Mouse (Mus musculus) forebrain, embryonic 12.5 days (tissue): ENCODE measurements at regions not wholly inside any gene's neighbourhood (a gene's known extent, or its start where the extent isn't known, plus 50 kb on each side); places are given as distances from the start of the nearest gene placed in this dataset.
"Not testable (repeated sequence)": the region's sequence is repeated elsewhere in the genome, so short reads cannot be mapped to it uniquely, and the experiment has no call there.

ENCODE experiments used
- ATAC-seq: fragments of 200-750 bp; cut with Nextera tagmentation; 2 replicates; pipeline ENCODE4 v1.8.0; 2017; ENCODE audit warnings: moderate TSS enrichment; ENCODE audit not compliant: low FRiP score
- H3K27ac ChIP-seq: fragments of 300-500 bp; sonication (generic); 2 replicates; pipeline ENCODE4 v1.5.1; 2016; ENCODE audit warnings: mild to moderate bottlenecking
- H3K27me3 ChIP-seq: fragments of 300-500 bp; sonication (generic); 2 replicates; pipeline ENCODE4 v1.6.1; 2016; ENCODE audit warnings: mild to moderate bottlenecking
- H3K36me3 ChIP-seq: fragments of 300-500 bp; sonication (generic); replicated peaks from 2 replicates; pipeline ENCODE4 v1.6.1; 2016; ENCODE audit warnings: mild to moderate bottlenecking
- H3K4me1 ChIP-seq: fragments of 300-500 bp; sonication (generic); 2 replicates; pipeline ENCODE4 v1.6.1; 2016
- H3K4me2 ChIP-seq: fragments of 300-500 bp; sonication (generic); 2 replicates; pipeline ENCODE4 v1.6.1; 2016; ENCODE audit warnings: mild to moderate bottlenecking, moderate library complexity
- H3K4me3 ChIP-seq: fragments of 300-500 bp; sonication (generic); replicated peaks from 2 replicates; pipeline ENCODE4 v1.5.1; 2016; ENCODE audit warnings: mild to moderate bottlenecking
- H3K9ac ChIP-seq: fragments of 300-500 bp; sonication (generic); 2 replicates; pipeline ENCODE4 v1.6.1; 2016; ENCODE audit warnings: mild to moderate bottlenecking
- H3K9me3 ChIP-seq: fragments of 300-500 bp; sonication (generic); 2 replicates; pipeline ENCODE4 v1.6.1; 2016
- WGBS: fragments of 180-500 bp; shearing (Covaris S2); methylation state at CpG from one replicate; pipeline ENCODE4 v1.1.7; 2016; 5-methylcytosine and 5-hydroxymethylcytosine counted together

DNA sequence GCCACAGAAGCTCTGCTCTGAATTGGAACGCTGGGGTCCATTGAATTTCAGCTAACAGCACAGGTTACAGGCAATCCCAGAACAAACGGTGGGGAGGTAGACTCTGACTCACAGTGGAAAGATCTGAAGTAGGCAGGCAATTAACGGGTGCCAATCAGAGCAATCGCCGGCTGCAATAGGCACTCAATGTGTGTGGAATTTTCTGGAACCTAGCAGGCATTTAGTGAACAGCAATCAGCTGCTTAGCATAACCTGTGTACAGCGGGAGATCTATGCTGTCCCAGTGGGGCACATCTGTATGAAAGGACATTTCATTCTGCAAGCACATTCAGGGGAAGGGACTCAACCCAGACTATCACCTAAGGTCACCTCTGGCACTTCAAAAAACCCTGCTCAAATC is 213.4 kb downstream of the 1810013L24Rik start:
- Histone ChIP-seq H3K27me3 (no peaks in the 10 kb centered on the region), H3K36me3 (no peaks in the 10 kb centered on the region), H3K27ac (no peak overlapping the region), H3K9ac (no peak overlapping the region), H3K4me1 (no peaks in the 10 kb centered on the region), H3K9me3 (no peaks in the 10 kb centered on the region), H3K4me2 (no peak overlapping the region), H3K4me3 (no peak overlapping the region)
- no peak for ATAC-seq
- 75% methylated on average over 6 of the region's 6 CpGs for WGBS

DNA sequence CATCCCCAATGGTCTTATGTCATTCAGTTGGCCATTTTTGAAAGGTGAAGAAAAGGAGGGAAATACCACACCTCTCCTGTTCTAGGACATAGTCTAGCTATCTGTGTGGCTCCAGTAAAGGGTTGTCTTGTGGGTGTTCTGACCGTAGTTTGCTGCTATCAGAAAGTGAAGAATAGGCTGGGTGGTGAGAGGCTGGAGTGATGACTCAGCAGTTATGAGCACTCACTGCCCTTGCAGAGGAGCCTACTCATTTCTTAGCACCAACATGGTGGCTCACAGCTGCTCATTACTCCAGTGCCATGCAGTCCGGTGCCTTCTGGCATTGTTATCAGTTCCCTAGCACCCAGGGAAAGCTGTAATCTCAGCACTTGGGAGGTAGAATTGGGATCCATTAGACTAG is 217.0 kb downstream of the 1810013L24Rik start:
- WGBS, result 81% methylated on average over 2 of the region's 2 CpGs
- H3K9me3 ChIP-seq, result no peaks in the 10 kb centered on the region
- H3K9ac ChIP-seq, result no peak overlapping the region
- no peak overlapping the region for H3K4me2 ChIP-seq
- H3K4me1 ChIP-seq, result no peaks in the 10 kb centered on the region
- no peak for ATAC-seq
- no peaks in the 10 kb centered on the region for H3K27me3 ChIP-seq
- H3K27ac ChIP-seq, result no peak overlapping the region
- no peaks in the 10 kb centered on the region for H3K36me3 ChIP-seq
- H3K4me3 ChIP-seq, result no peak overlapping the region

DNA sequence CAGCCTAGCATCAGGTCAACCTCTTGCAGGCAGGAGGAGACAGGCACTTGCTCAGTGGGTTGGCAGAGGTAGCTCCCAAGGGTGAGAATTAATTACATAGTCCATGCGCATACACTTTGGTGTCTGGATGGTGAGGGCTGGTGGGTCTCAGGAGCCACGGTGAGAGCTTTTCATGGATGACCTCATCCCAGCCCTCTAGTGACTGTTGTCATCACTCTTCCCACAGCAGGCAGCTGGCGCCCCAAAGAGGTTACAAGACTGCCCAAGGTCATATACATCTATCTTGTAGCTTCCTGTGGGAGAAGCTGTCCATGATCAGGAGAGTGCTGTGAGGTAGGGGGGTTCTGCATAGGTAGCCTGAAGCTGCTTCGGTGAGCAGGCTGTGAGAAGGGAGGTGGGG is 224.5 kb downstream of the 1810013L24Rik start:
- no peak overlapping the region for H3K9ac ChIP-seq
- H3K9me3 ChIP-seq, result no peaks in the 10 kb centered on the region
- no peak overlapping the region for H3K4me3 ChIP-seq
- ATAC-seq, result no peak
- no peak overlapping the region for H3K27ac ChIP-seq
- no peaks in the 10 kb centered on the region for H3K4me1 ChIP-seq
- 85% methylated on average over 4 of the region's 4 CpGs for WGBS
- no peaks in the 10 kb centered on the region for H3K36me3 ChIP-seq
- H3K27me3 ChIP-seq, result no peaks in the 10 kb centered on the region
- H3K4me2 ChIP-seq, result no peak overlapping the region

DNA sequence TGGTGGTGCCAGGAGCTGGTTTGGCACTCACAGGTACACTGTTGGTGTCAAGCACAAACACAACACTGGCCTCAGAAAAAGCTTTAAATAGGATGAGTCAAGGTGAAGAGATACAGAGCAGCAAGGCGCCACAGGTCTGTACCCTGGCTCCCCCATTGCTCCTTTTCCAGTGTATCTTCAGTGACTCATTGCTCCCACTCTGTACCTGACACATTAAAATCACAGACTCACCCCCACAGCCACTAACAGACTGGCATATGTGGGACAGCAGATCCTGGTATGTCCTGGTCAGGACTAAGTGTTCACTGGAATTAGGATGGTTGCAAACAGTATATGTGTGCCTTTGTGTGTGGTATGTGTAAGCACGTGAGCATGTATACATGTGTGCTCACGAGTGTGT is 226.5 kb downstream of the 1810013L24Rik start:
- Histone ChIP-seq H3K9ac (no peak overlapping the region), H3K4me1 (no peaks in the 10 kb centered on the region), H3K36me3 (no peaks in the 10 kb centered on the region), H3K27me3 (no peaks in the 10 kb centered on the region), H3K27ac (no peak overlapping the region), H3K4me2 (no peak overlapping the region), H3K9me3 (no peaks in the 10 kb centered on the region), H3K4me3 (no peak overlapping the region)
- no peak for ATAC-seq
- WGBS, result 86% methylated on average over 3 of the region's 3 CpGs

DNA sequence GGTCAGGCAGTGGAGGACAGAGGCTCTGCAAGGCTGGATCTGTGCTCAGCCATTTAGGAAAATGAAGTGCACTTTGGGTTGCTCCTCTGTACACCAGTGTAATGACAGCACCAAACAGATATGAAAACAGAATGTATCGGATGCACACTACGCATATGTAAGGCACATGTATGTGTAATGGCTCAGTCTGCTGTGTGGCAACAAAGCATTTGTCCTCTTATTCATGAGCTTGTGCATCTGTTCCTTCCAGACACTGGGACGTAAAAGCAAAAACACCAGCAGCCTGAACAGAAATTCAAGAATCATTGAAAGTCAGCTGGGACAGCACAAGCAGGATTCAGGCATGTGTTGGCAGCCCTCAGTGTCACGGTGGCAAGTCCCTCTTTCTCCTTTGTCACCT is 241.6 kb downstream of the 1810013L24Rik start:
- Histone ChIP-seq H3K4me2 (no peak overlapping the region), H3K4me3 (no peak overlapping the region), H3K9me3 (no peaks in the 10 kb centered on the region), H3K4me1 (no peaks in the 10 kb centered on the region), H3K36me3 (no peaks in the 10 kb centered on the region), H3K9ac (no peak overlapping the region), H3K27me3 (no peaks in the 10 kb centered on the region), H3K27ac (no peak overlapping the region)
- ATAC-seq, result no peak
- 92% methylated on average over 4 of the region's 4 CpGs for WGBS

DNA sequence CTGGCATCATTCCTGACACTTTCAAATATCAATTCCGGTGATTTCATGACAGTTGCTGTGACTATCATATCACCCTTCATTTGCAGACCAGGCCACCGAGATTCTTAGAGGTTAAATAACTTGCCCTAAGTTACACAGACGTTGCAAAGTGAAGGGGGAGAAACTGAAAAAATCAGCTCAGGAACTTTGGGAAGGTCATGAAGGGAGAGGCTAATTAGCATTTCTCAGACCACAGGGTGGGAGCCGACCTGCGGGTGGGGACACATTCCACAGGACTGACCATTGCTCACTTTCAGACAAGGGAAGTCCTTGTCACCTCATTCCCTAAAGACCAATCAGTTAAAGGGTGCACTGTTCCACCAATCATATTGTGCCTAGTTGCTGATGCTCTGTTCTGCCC is 242.1 kb downstream of the 1810013L24Rik start:
- ATAC-seq, H3K4me1 ChIP-seq, H3K9ac ChIP-seq, H3K36me3 ChIP-seq, H3K4me2 ChIP-seq, H3K9me3 ChIP-seq, H3K27me3 ChIP-seq, H3K4me3 ChIP-seq, H3K27ac ChIP-seq: not testable (repeated sequence)
- WGBS, result 85% methylated on average over 5 of the region's 5 CpGs

DNA sequence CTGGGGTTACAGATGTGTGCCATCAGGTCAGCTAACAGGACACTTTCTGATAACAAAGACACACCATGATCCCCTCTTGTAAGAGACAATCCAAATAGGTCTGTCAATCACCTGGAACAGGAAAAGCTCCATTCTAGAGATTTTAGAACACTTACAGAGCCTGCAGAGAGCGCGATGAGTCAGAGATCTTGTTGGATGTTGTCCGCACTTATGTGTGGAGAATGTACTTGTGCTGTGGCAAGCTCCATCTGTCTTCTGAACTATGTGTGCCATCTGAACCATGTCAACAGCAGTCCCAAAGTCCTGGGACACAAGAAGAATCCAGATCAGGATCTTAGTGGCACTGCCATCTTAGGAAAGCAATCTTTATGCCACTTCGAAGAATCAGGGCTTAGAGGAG is 244.4 kb downstream of the 1810013L24Rik start:
- no peak overlapping the region for H3K4me3 ChIP-seq
- H3K4me1 ChIP-seq, result peaks cover 11% of the 10 kb centered on the region
- no peaks in the 10 kb centered on the region for H3K36me3 ChIP-seq
- ATAC-seq, result no peak
- H3K9ac ChIP-seq, result no peak overlapping the region
- H3K27me3 ChIP-seq, result no peaks in the 10 kb centered on the region
- no peak overlapping the region for H3K27ac ChIP-seq
- no peak overlapping the region for H3K4me2 ChIP-seq
- 96% methylated on average over 4 of the region's 4 CpGs for WGBS
- H3K9me3 ChIP-seq, result no peaks in the 10 kb centered on the region

DNA sequence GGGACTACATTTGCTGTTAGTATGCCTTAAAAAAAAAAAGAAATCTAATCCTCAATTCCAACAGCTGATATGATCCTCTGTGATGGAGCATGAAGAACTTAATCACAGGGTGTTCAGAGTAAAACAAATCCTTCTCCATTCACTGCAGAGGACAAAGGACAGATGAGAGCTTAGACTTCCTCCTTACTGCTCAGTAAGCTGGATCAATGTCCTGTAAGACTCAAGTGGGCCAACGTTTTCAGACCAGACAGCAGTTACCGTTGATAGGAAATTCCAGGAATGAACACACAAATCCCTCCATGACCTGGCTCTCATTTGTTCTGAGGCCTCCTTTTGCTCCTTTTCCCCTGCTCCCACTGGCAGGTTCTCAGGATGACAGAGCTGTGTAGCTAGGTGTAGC is 247.6 kb downstream of the 1810013L24Rik start:
- H3K4me3 ChIP-seq, result no peak overlapping the region
- WGBS, result 79% methylated on average over 2 of the region's 2 CpGs
- H3K9me3 ChIP-seq, result no peaks in the 10 kb centered on the region
- H3K27me3 ChIP-seq, result no peaks in the 10 kb centered on the region
- no peak overlapping the region for H3K27ac ChIP-seq
- H3K4me1 ChIP-seq, result peaks cover 11% of the 10 kb centered on the region
- H3K4me2 ChIP-seq, result no peak overlapping the region
- no peak for ATAC-seq
- H3K9ac ChIP-seq, result no peak overlapping the region
- H3K36me3 ChIP-seq, result no peaks in the 10 kb centered on the region

DNA sequence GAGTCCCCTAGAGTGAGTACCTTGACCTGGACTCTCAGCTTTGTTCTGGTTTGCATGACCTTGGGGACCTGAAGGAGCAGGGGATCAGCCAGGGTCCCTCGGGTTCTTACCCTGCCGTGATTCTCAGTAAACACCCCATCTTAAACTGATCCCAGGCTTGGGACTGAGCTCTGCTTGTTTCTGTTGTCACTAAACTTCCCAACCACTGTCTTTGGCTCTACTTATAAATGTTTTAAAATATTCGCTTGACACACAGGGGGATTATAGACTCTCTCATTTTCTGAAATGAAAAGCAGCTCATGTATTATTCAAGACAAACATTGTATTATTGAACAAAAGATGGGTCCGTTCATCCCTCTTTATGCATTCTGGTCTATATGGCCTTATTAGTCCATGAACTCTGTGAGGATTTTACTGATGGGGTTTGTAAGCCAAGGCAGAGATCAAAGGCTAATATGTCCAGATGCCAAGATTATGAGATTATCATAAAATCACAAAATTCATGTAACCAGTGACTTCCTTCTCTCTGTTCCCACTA is 248.6 kb downstream of the 1810013L24Rik start:
- no peaks in the 10 kb centered on the region for H3K9me3 ChIP-seq
- no peak overlapping the region for H3K27ac ChIP-seq
- no peaks in the 10 kb centered on the region for H3K27me3 ChIP-seq
- no peaks in the 10 kb centered on the region for H3K36me3 ChIP-seq
- H3K4me2 ChIP-seq, result no peak overlapping the region
- H3K4me1 ChIP-seq, result peaks cover 11% of the 10 kb centered on the region
- 25% methylated on average over 4 of the region's 4 CpGs for whole genome bisulfite sequencing
- H3K9ac ChIP-seq, result no peak overlapping the region
- no peak for ATAC-seq
- no peak overlapping the region for H3K4me3 ChIP-seq

DNA sequence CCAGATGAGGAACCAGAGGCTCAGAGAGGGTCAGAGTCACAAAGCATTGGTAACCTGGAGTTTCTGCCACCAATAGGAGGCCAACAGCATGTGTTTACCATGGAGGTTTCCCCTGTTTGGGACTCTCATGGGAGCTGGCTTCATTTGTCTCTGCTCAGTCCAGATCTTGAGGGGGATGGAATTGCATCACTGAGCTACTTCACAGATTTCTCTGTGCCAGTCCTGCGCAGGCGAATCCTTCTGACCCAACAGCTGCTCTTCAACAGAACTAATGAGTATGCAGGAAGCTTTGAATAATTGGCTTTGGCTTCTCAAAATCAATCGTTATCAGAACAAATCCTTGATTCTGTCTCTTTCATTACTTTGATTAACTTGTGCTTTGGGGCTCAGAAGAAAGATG is 253.1 kb downstream of the 1810013L24Rik start:
- Histone ChIP-seq H3K4me2 (no peak overlapping the region), H3K9ac (no peak overlapping the region), H3K4me1 (peaks cover 16% of the 10 kb centered on the region), H3K27ac (no peak overlapping the region), H3K27me3 (no peaks in the 10 kb centered on the region), H3K9me3 (no peaks in the 10 kb centered on the region), H3K36me3 (no peaks in the 10 kb centered on the region), H3K4me3 (no peak overlapping the region)
- no peak for ATAC-seq
- 72% methylated on average over 3 of the region's 3 CpGs for WGBS

DNA sequence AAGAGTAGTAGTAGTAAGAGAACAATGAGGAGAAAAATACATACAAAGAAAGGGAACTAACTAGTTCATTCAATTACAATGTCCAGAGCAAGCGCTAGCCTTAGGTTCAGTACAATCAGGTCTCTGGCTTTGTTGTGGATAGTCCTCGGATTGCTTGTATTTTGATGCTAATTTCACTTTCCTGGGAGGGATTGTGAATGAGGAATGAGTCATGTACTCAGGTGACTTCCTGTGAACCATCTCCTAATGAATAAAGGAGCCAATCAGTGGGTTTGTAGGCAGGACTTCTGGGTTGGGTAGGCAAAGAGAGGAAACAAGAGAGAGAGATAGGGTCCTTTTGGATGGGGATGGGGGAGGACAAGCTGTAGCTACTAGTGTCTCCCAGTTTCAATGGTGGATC is 253.8 kb downstream of the 1810013L24Rik start:
- Histone ChIP-seq H3K4me1 (peaks cover 10% of the 10 kb centered on the region), H3K9me3 (no peaks in the 10 kb centered on the region), H3K9ac (no peak overlapping the region), H3K4me3 (no peak overlapping the region), H3K4me2 (no peak overlapping the region), H3K27ac (no peak overlapping the region), H3K27me3 (no peaks in the 10 kb centered on the region), H3K36me3 (no peaks in the 10 kb centered on the region)
- ATAC-seq, result no peak
- 54% methylated on average over 2 of the region's 2 CpGs for WGBS

DNA sequence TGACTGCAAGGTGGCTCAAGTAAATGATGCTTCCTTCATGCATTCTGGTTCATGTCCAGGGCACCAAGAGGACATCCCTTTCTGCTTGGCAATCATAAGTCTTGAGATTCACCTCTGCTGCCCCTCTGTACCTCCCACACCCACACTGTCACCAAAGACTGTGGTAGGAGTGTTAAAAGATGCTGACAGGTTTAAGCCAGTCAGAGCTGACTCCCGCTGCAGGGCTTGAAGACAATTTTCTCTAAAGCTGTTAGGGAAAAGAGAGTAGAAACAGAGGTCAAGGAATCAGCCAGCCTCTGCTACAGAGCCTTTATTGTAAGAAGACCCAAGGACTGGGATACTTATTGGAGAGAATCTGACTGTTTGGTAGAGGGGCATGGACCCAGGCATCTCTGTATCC is 254.7 kb downstream of the 1810013L24Rik start:
- Histone ChIP-seq H3K4me3 (no peak overlapping the region), H3K9me3 (no peaks in the 10 kb centered on the region), H3K27ac (no peak overlapping the region), H3K4me1 (peaks cover 5% of the 10 kb centered on the region), H3K4me2 (no peak overlapping the region), H3K27me3 (no peaks in the 10 kb centered on the region), H3K36me3 (no peaks in the 10 kb centered on the region), H3K9ac (no peak overlapping the region)
- 77% methylated on average over 1 of the region's 1 CpGs for WGBS
- ATAC-seq, result no peak

DNA sequence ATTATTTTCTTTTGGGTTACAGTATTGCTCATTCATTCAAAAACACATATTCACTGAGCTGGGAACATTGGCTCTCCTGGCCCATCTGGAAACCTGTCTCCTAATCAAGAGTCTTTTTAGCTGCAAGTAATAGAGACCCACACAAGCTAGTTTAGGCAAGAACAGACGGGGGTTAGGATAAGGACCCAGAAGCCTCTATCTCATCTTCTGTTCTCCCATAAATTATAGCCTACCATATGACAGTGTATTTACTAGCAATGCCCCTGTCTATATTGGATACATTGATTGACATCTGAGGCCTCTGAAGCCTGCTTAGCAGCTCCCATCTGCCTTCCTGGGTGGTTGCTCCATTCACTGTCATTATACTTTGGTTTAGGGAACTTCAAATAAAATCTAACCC is 255.2 kb downstream of the 1810013L24Rik start:
- H3K36me3 ChIP-seq, result no peaks in the 10 kb centered on the region
- H3K4me2 ChIP-seq, result no peak overlapping the region
- H3K4me1 ChIP-seq, result peaks cover 5% of the 10 kb centered on the region
- no peaks in the 10 kb centered on the region for H3K9me3 ChIP-seq
- H3K27ac ChIP-seq, result no peak overlapping the region
- H3K27me3 ChIP-seq, result no peaks in the 10 kb centered on the region
- no peak overlapping the region for H3K9ac ChIP-seq
- WGBS, result 67% methylated on average over 1 of the region's 1 CpGs
- 0 out of 2 replicates have a peak, but pooled peaks have one; percentile 41 for ATAC-seq
- no peak overlapping the region for H3K4me3 ChIP-seq

DNA sequence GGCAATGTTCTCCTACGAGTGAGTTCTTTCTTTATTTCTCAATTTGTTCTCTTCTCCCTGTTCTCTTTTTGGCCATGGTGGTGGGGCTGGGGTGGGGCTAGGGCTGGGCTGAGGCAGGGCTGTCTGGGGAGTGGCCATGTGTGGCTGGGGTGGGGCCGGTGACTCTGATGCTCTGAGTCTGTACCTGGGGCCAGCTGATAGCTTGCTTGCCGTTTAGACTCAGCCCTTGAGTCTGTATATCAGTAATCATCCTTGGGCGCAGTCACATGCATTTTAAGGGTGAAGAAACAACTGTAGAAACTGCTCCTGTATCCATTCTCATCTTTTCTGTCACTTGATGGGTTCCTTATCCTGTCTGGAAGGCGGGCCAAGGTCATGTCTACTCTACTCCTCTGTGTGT is 256.1 kb downstream of the 1810013L24Rik start:
- no peak for ATAC-seq
- 87% methylated on average over 5 of the region's 5 CpGs for WGBS
- Histone ChIP-seq H3K9me3 (no peaks in the 10 kb centered on the region), H3K27ac (no peak overlapping the region), H3K9ac (no peak overlapping the region), H3K27me3 (no peaks in the 10 kb centered on the region), H3K4me3 (no peak overlapping the region), H3K4me2 (no peak overlapping the region), H3K36me3 (no peaks in the 10 kb centered on the region), H3K4me1 (peaks cover 5% of the 10 kb centered on the region)
